Mouse (Mus musculus) adrenal gland, adult 10 weeks (tissue): Measurements from ENCODE around the gene Sstr5. TPM values are rescaled to one million over a fixed set of nuclear protein-coding genes. Genes with fewer than 3 reads are reported as not detected.

ENCODE experiments used
- polyA plus RNA-seq: library from polyadenylated mRNA; stranded (reverse); fragments of 350-450 nt; fragmentation: Illumina TruSeq; extraction: RNeasy Lipid Tissue Mini Kit (QIAGEN cat#74804); gene quantifications from one replicate; pipeline ENCODE4 v1.2.3, GENCODE M21; 2014; ENCODE audit warnings: low read depth, low replicate concordance

Sstr5 gene
- not detected for polyA plus RNA-seq

DNA sequence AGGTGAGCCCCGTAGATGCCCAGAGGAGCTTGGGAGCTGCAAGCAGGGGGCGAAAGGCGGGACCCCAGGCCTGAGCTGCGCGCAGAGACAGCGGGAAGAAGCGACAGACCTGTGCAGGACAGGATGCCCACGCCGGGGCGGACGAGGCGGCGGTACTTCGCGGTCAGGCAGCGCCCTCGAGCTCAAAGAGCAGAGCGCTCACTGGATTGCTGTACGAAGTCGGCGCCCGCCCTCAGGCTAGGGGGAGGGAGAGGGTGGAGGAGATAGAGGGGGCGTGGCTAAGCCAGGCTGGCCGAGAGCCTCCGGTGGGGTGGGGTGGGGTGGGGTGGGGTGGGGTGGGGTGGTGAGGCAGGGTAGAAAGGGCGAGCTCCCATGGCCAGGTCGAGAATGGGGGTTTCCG is at the start of gene Sstr5:
Gene Sstr5, minus strand, starts transcription at position 276 of the 400 bp plus-strand sequence.

DNA sequence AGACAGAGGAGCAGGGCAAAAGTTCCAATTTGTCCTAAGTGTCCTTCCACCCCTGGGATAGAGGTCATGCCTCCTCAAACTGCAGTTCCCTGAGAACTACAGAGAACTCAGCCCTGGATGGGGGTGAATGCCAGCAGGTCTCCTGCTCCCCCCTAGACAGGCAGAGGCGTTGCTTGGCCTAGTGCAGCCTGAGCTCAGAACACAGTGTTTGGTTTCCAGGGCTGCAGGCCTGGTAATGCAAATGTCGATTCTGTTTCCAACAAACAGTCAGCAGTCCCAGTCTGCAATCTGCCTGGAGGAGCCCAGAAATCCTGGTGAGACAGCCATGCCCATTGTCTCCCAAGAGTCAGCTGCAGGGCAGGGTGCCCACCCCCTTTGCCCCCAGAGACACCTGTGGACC is 42.8 kb downstream of the Sstr5 start, which contains the start of gene Tekt4:
Gene Tekt4, plus strand, starts transcription at position 344 of the 400 bp plus-strand sequence.

Other genes starting within 250 kb of the Sstr5 start
- 1.1 TPM for gene Baiap3, start 240.9 kb downstream of the Sstr5 start, polyA plus RNA-seq
- 280 TPM for gene Ube2i, start 222.7 kb downstream of the Sstr5 start, polyA plus RNA-seq
- not detected for gene Prss34, start 198.9 kb downstream of the Sstr5 start, polyA plus RNA-seq
- not detected for gene Prss28, start 188.6 kb downstream of the Sstr5 start, polyA plus RNA-seq
- not detected for gene Prss29, start 178.6 kb downstream of the Sstr5 start, polyA plus RNA-seq
- not detected for gene Tpsab1, start 151.7 kb downstream of the Sstr5 start, polyA plus RNA-seq
- not detected for gene Tpsb2, start 131.0 kb downstream of the Sstr5 start, polyA plus RNA-seq
- not detected for gene Tpsg1, start 128.0 kb downstream of the Sstr5 start, polyA plus RNA-seq
- 3.8 TPM for gene Cacna1h, start 63.5 kb downstream of the Sstr5 start, polyA plus RNA-seq
- gene Tekt4, start 42.7 kb downstream of the Sstr5 start, polyA plus RNA-seq, result not detected
- gene Sox8, start 73.4 kb upstream of the Sstr5 start, polyA plus RNA-seq, result 0.29 TPM
- 0.47 TPM for gene Lmf1, start 81.8 kb upstream of the Sstr5 start, polyA plus RNA-seq
- gene Gng13, start 219.9 kb upstream of the Sstr5 start, polyA plus RNA-seq, result not detected
- gene Chtf18, start 230.1 kb upstream of the Sstr5 start, polyA plus RNA-seq, result not detected
- gene Rpusd1, start 230.4 kb upstream of the Sstr5 start, polyA plus RNA-seq, result not detected
- not detected for gene Mslnl, start 238.8 kb upstream of the Sstr5 start, polyA plus RNA-seq